ENCODE assay signal across 22 mouse cellular contexts in genomic region chr5:9149273-9149850, GRCm38 (mm10).
"Had no signal": no experiment of that assay in that cellular context is flagged by ENCODE, and none has a peak within 500 bp of the region (broad histone marks: within the 10 kb centered on the region; RNA-seq: fewer than 3 reads in every experiment).

No protein-coding gene starts in this region.

- ATAC-seq: intestine, postnatal 0 days; liver, embryonic 12.5 days; midbrain, embryonic 13.5 days; midbrain, embryonic 16.5 days had no signal

- DNase-seq: kidney, adult 2 months; kidney, postnatal 25 days; layer of hippocampus, postnatal 36 days; liver; right cerebral cortex, postnatal 4 days; thymus, adult 2 months; thymus, postnatal 14 days; thymus, postnatal 4 days had no signal

- H3K27ac ChIP-seq: kidney, postnatal 0 days; limb, embryonic 10.5 days; limb, embryonic 13.5 days; liver, embryonic 12.5 days; liver, embryonic 15.5 days; macrophage; midbrain, embryonic 10.5 days; midbrain, embryonic 13.5 days; neural tube, embryonic 13.5 days; stomach, postnatal 0 days had no signal

- H3K4me3 ChIP-seq: limb, embryonic 10.5 days; limb, embryonic 13.5 days; liver, embryonic 12.5 days; liver, embryonic 15.5 days; megakaryocyte, embryonic 14.5 days; midbrain, embryonic 10.5 days; midbrain, embryonic 13.5 days; myocyte; neural tube, embryonic 13.5 days had no signal
